Mouse (Mus musculus) megakaryocyte progenitor cell, adult 5-6 weeks (primary cell): ENCODE data around the gene Med12l. TPM values are rescaled to one million over a fixed set of nuclear protein-coding genes. Genes with fewer than 3 reads are reported as not detected.

ENCODE experiments used
- ATAC-seq: replicated peaks from 2 replicates; pipeline ENCODE4 v1.8.0; 2016; ENCODE audit warnings: mild to moderate bottlenecking, moderate TSS enrichment, inconsistent platforms; ENCODE audit not compliant: poor library complexity
- total RNA-seq, 2 experiments: library from RNA; stranded (forward) in 1 of 2; stranded (reverse) in 1 of 2; fragments of 157-497, 149-512 nt in 1 of 2; fragments of 200-1000 nt in 1 of 2; gene quantifications; 2 replicates each; pipeline versions ENCODE4 v1.2.3 to v1.2.4; 2015 to 2017

The Med12l gene
- total RNA-seq, 2 experiments from 2014 or later, result 1.2 to 1.8 TPM

DNA sequence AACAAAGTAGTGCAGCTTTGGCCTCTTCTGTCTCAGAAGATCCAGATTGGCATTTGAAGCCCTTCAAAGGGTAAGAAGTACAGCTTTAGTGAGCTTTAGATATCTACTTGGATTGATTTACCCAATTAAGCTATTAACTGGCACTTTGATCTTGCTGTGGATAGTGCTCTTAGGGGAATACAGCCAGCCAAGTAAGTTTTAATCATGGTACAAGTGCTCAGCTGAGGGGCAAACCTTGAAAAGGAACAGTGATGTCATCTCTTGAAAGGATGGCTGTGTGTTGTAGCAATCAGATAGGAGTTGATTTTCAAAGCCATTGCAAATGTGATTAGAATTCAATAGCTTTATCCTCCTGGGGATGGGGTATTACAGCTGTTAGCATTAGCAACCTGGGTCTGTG, 176.5 kb downstream of the Med12l start:
- no peak for ATAC-seq

GRCm38 (mm10) chr3:59185662-59186061, 180.0 kb downstream of the Med12l start:
- ATAC-seq, result no peak

GRCm38 (mm10) chr3:59187336-59187735, 181.7 kb downstream of the Med12l start:
- no peak for ATAC-seq

DNA sequence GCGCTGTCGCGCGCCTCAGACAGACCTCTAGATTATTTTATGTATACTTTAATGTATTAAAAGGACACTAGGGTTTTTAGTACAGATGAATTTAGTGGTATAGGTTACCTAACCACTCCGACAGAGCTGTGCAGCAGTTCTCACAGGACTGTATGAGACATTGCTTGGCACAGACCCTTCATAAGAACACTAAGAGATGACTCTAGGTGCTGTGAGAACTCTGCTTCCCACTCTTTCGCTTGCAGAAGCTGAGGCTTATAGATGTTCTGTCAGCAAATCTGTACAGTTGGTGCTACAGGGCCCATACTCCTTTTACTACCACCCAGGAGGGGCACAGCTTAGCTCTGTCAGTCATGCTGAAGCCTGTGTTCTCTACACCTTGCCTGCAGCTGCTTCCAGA, 186.0 kb downstream of the Med12l start:
- ATAC-seq, result no peak

DNA sequence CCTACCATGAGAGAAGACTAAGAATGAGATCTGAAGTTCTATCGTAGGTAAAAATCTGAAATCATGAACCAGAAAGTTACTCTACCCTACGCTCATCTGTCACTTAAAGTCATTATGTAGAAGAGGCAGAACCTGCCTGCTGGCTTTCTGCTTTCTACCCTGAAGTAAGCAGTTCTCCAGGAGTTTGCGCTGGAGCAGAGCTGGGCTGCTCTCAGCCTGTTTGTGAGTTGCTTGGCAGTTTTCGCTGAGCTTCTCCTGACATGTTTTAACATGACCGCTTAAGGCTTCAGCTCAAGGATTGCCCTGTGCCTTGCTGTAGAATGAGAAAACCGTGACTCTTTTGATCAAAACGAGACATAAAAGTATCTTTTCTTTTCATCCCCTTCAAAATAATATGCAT, 188.5 kb downstream of the Med12l start:
- ATAC-seq, result no peak

DNA sequence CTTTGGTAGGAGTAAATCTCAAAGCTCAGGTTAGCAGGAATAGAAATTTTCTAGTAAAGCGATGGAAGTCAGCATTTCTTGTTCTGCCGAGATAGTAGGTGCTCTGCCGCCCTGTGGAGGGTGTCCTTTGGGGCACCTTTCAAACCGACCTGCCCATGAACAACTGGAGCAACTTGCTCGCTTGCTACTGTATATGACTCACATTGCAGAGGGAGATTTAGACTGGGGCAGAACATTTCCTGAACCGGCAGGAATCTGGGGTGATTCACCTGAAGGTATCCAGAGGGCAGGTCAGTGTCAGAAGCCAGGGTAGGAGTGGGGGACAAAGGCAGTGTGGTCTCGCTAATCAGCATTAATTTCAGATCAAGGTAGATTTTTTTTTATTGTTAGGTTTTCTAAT, 189.3 kb downstream of the Med12l start, which contains the start of gene Gpr87:
Gpr87 (minus strand) TSS at position 167 of the 400 bp plus-strand sequence.
- no peak for ATAC-seq

GRCm38 (mm10) chr3:59197329-59197948, 191.8 kb downstream of the Med12l start:
- no peak for ATAC-seq

DNA sequence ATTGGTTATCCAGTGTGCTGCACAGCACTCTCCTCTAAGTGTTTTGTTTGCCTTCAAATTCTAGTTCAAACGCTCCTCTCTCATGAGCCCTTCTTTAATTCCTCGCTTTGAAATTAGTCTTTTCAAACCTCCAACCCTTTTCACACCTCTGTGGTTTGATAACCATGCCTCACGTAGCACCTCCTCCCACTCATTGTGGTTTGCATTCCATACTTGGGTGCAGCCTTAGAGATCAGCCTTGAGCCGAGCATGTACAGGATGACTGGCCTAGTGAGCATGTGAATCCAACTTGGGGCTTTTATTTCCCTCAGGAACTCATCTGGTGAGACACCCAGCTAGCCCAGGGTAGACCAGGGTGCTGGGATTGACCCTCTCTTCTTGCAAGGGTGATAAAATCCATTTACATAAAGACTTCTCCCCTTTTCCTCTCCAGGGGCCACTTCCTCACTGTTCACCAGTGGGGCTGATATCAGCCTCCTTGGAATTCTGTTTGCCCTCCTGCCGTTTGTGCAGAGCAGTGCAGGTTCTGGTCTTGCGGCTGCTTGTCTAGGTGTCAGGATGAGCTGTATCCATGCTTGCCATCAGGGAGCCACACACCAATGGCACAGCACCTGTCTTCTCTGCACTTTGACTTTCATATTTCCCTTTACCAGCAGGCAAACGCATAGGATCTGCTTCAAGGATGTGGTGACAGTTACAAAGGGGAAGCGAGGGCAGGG, 198.3 kb downstream of the Med12l start:
- peak; percentile 13 for ATAC-seq

- ATAC-seq, result peak; percentile 42
These were observed 199.3 kb downstream of the Med12l start for GRCm38 (mm10) chr3:59204719-59205503.

- peak; percentile 43 for ATAC-seq
These were observed 200.3 kb downstream of the Med12l start for GRCm38 (mm10) chr3:59205941-59206340.

- ATAC-seq, result peak; percentile 13; the same call in 1 of the 2 replicates
These were observed 203.3 kb downstream of the Med12l start for GRCm38 (mm10) chr3:59208650-59209548.

- ATAC-seq, result no peak
These were observed 204.5 kb downstream of the Med12l start for GRCm38 (mm10) chr3:59210089-59210488.

GRCm38 (mm10) chr3:59210727-59211126, 205.1 kb downstream of the Med12l start, which contains the start of gene P2ry13:
Gene P2ry13, minus strand, starts transcription at chr3:59210882.
- peak; percentile 35 for ATAC-seq

DNA sequence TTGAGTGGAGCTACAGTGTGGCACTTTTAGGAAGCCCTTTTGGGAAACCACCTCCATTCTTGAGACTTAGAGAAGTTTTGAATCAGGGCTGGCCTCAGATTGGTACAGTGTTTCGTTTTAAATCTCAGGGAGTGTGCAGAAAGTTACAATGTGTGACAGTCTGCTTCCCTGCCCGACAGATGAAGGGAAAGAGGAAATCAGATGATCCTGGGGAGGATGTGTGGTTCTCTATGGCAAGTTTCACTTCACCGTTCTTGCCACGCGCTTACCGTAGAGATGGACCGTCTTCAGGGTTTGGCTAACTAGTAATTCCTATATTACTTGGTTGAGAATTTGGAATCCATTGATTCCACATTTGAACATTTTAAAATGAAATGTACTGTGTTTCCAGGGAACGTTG, 206.2 kb downstream of the Med12l start:
- peak; percentile 58 for ATAC-seq

DNA sequence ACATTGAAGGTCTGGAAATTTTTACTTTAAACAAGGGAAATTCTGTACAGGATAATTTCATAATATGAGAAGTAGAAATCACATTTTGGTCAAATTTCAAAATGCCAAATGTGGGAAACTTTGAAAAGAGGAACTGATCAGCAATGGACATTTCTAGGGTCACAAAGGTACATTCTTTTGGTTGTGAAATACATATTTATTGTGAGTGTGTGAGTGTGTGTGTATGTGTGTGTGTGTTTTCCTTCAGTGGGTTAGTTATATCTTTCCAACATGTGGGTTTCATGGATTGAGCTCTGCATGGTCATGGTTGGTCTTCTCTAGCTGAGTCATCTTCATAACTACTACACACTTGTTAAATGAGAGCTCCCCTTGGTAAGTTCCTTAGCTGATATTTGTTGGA, 206.8 kb downstream of the Med12l start:
- peak; percentile 59 for ATAC-seq

GRCm38 (mm10) chr3:59217211-59217610, 211.6 kb downstream of the Med12l start:
- no peak for ATAC-seq

- no peak for ATAC-seq
These were observed 213.7 kb downstream of the Med12l start for GRCm38 (mm10) chr3:59219326-59219725.

DNA sequence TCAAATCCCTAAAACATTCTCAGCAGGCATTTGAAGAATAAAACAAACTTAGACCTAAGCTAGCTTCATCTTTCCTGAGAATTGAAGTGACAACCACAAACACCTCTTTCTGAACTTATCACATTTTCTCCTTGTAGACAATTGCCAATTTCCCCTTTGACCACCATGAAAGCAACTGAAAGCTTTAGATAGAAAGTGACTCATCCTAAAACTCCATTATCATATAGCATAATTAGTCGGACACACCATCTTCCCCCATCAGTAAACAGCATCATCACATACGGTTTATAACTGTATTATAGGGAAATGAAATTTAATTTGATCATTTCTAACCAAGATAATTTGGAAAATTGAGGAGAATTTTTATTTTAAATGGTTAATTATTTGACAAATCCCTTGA, 216.7 kb downstream of the Med12l start:
- ATAC-seq, result no peak

- ATAC-seq, result peak; percentile 38; the same call in 1 of the 2 replicates
These were observed 219.8 kb downstream of the Med12l start for GRCm38 (mm10) chr3:59225411-59225810.

DNA sequence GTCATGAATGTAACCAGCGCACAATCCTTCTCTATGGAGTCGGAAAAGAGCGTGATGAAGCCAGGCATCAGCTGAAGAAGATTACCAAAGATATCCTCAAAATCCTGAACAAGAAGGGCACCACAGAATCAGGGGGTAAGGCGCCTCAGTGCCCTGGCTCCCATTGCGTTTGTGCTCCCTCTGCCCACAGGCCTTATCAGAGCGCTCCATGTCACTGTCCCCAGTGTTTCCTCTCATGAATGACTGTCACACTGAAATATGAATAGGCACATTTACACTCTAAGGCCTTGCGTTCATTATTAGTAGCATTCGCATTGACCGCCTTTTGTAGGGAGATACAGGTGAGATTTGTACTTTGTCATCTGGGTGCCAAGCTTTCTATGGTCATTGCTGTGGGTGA, 222.1 kb downstream of the Med12l start:
- peak; percentile 59 for ATAC-seq
